13 mouse cellular contexts compared by ENCODE assay signal in genomic region chr3:97844821-97845201, GRCm38 (mm10).
"Had no signal": no experiment of that assay in that cellular context is flagged by ENCODE, and none has a peak within 500 bp of the region (broad histone marks: within the 10 kb centered on the region; RNA-seq: fewer than 3 reads in every experiment).

No protein-coding gene starts in this region.

- H3K27ac ChIP-seq: hindbrain, embryonic 12.5 days; kidney, embryonic 15.5 days; limb, embryonic 15.5 days; midbrain, embryonic 13.5 days; neural tube, embryonic 12.5 days; stomach, embryonic 15.5 days had no signal

- H3K27me3 ChIP-seq: hindbrain, embryonic 12.5 days; kidney, embryonic 15.5 days; limb, embryonic 15.5 days; midbrain, embryonic 13.5 days; neural tube, embryonic 12.5 days; stomach, embryonic 15.5 days had no signal

- H3K36me3 ChIP-seq: hindbrain, embryonic 12.5 days; kidney, embryonic 15.5 days; limb, embryonic 15.5 days; midbrain, embryonic 13.5 days; neural tube, embryonic 12.5 days; stomach, embryonic 15.5 days had no signal

- H3K4me1 ChIP-seq: hindbrain, embryonic 12.5 days; kidney, embryonic 15.5 days; limb, embryonic 15.5 days; midbrain, embryonic 13.5 days; neural tube, embryonic 12.5 days; stomach, embryonic 15.5 days had no signal

- H3K4me2 ChIP-seq: hindbrain, embryonic 12.5 days; kidney, embryonic 15.5 days; limb, embryonic 15.5 days; midbrain, embryonic 13.5 days; neural tube, embryonic 12.5 days; stomach, embryonic 15.5 days had no signal

- DNase-seq: kidney, adult 2 months; kidney, postnatal 14 days; right cerebral cortex, postnatal 4 days; thymus, postnatal 25 days had no signal

- ATAC-seq: hindbrain, embryonic 16.5 days; inflammation-experienced regulatory T-cells, adult 6 months; midbrain, embryonic 13.5 days had no signal

- H3K4me3 ChIP-seq: hindbrain, embryonic 12.5 days; kidney, embryonic 15.5 days; limb, embryonic 15.5 days; midbrain, embryonic 13.5 days; myocyte; neural tube, embryonic 12.5 days; stomach, embryonic 15.5 days had no signal

- H3K9me3 ChIP-seq: hindbrain, embryonic 12.5 days; kidney, embryonic 15.5 days; limb, embryonic 15.5 days; midbrain, embryonic 13.5 days; neural tube, embryonic 12.5 days; stomach, embryonic 15.5 days had no signal

- H3K9ac ChIP-seq: hindbrain, embryonic 12.5 days; kidney, embryonic 15.5 days; limb, embryonic 15.5 days; midbrain, embryonic 13.5 days; neural tube, embryonic 12.5 days; stomach, embryonic 15.5 days had no signal
